Mouse (Mus musculus) limb, embryonic 10.5 days (tissue): ENCODE measurements at regions not wholly inside any gene's neighbourhood (a gene's known extent, or its start where the extent isn't known, plus 50 kb on each side); places are given as distances from the start of the nearest gene placed in this dataset.

ENCODE experiments used
- DNase-seq: peaks from one replicate; pipeline ENCODE4 v3.0.0-alpha.2; 2017; ENCODE audit warnings: low spot score
- H3K27ac ChIP-seq: fragments of 300-500 bp; sonication (generic); 2 replicates; pipeline ENCODE4 v1.5.1; 2016; ENCODE audit warnings: mild to moderate bottlenecking
- H3K27me3 ChIP-seq: fragments of 300-500 bp; sonication (generic); 2 replicates; pipeline ENCODE4 v1.6.1; 2016; ENCODE audit warnings: low read depth, mild to moderate bottlenecking; ENCODE audit not compliant: poor library complexity, severe bottlenecking
- H3K36me3 ChIP-seq: fragments of 300-500 bp; sonication (generic); 2 replicates; pipeline ENCODE4 v1.6.1; 2016; ENCODE audit warnings: mild to moderate bottlenecking, moderate library complexity
- H3K4me1 ChIP-seq: fragments of 300-500 bp; sonication (generic); 2 replicates; pipeline ENCODE4 v1.6.1; 2016
- H3K4me3 ChIP-seq: fragments of 300-500 bp; sonication (generic); 2 replicates; pipeline ENCODE4 v1.5.1; 2016; ENCODE audit warnings: mild to moderate bottlenecking, moderate library complexity
- H3K9me3 ChIP-seq: fragments of 300-500 bp; sonication (generic); replicated peaks from 2 replicates; pipeline ENCODE4 v1.6.1; 2016; ENCODE audit warnings: mild to moderate bottlenecking
- WGBS: fragments of 180-500 bp; shearing (Covaris S2); methylation state at CpG from one replicate; pipeline ENCODE4 v1.1.7; 2016; 5-methylcytosine and 5-hydroxymethylcytosine counted together

- Histone ChIP-seq H3K4me3 (no peak overlapping the region), H3K4me1 (no peaks in the 10 kb centered on the region), H3K36me3 (no peaks in the 10 kb centered on the region), H3K9me3 (no peaks in the 10 kb centered on the region), H3K27me3 (no peaks in the 10 kb centered on the region), H3K27ac (no peak overlapping the region)
- WGBS, result 95% methylated on average over 1 of the region's 1 CpGs
- DNase-seq, result no peak
These were observed 1050.7 kb downstream of the Tbl1xr1 start for GRCm38 (mm10) chr3:23127134-23127533.

- Histone ChIP-seq H3K4me1 (no peaks in the 10 kb centered on the region), H3K27me3 (no peaks in the 10 kb centered on the region), H3K36me3 (no peaks in the 10 kb centered on the region), H3K4me3 (no peak overlapping the region), H3K27ac (no peak overlapping the region), H3K9me3 (no peaks in the 10 kb centered on the region)
- WGBS, result 91% methylated on average over 1 of the region's 1 CpGs
- DNase-seq, result no peak
These were observed 1059.1 kb downstream of the Tbl1xr1 start for GRCm38 (mm10) chr3:23135551-23135950.

GRCm38 (mm10) chr3:23138932-23139331 is 1062.5 kb downstream of the Tbl1xr1 start:
- H3K36me3 ChIP-seq, result no peaks in the 10 kb centered on the region
- DNase-seq, result no peak
- H3K4me1 ChIP-seq, result no peaks in the 10 kb centered on the region
- H3K9me3 ChIP-seq, result no peaks in the 10 kb centered on the region
- H3K27me3 ChIP-seq, result no peaks in the 10 kb centered on the region
- H3K27ac ChIP-seq, result no peak overlapping the region
- no peak overlapping the region for H3K4me3 ChIP-seq

- Histone ChIP-seq H3K36me3 (no peaks in the 10 kb centered on the region), H3K27me3 (no peaks in the 10 kb centered on the region), H3K4me1 (no peaks in the 10 kb centered on the region), H3K4me3 (no peak overlapping the region), H3K27ac (no peak overlapping the region), H3K9me3 (no peaks in the 10 kb centered on the region)
- DNase-seq, result no peak
- 89% methylated on average over 3 of the region's 3 CpGs for WGBS
These were observed 1088.5 kb downstream of the Tbl1xr1 start for GRCm38 (mm10) chr3:23164828-23165450.

- no peaks in the 10 kb centered on the region for H3K27me3 ChIP-seq
- no peak overlapping the region for H3K4me3 ChIP-seq
- H3K4me1 ChIP-seq, result no peaks in the 10 kb centered on the region
- no peaks in the 10 kb centered on the region for H3K9me3 ChIP-seq
- DNase-seq, result no peak
- 89% methylated on average over 8 of the region's 8 CpGs for WGBS
- no peaks in the 10 kb centered on the region for H3K36me3 ChIP-seq
- H3K27ac ChIP-seq, result no peak overlapping the region
These were observed 1106.9 kb downstream of the Tbl1xr1 start for GRCm38 (mm10) chr3:23183393-23183792.

- Histone ChIP-seq H3K4me1 (no peaks in the 10 kb centered on the region), H3K27ac (no peak overlapping the region), H3K4me3 (no peak overlapping the region), H3K36me3 (no peaks in the 10 kb centered on the region), H3K9me3 (no peaks in the 10 kb centered on the region), H3K27me3 (no peaks in the 10 kb centered on the region)
- WGBS, result 86% methylated on average over 4 of the region's 4 CpGs
- no peak for DNase-seq
These were observed 1112.0 kb downstream of the Tbl1xr1 start for GRCm38 (mm10) chr3:23188479-23188878.

- WGBS, result 73% methylated on average over 1 of the region's 1 CpGs
- DNase-seq, result no peak
- Histone ChIP-seq H3K4me3 (no peak overlapping the region), H3K27me3 (no peaks in the 10 kb centered on the region), H3K36me3 (no peaks in the 10 kb centered on the region), H3K9me3 (no peaks in the 10 kb centered on the region), H3K27ac (no peak overlapping the region), H3K4me1 (no peaks in the 10 kb centered on the region)
These were observed 1123.6 kb downstream of the Tbl1xr1 start for GRCm38 (mm10) chr3:23200056-23200455.

GRCm38 (mm10) chr3:23214427-23214826 is 1138.0 kb downstream of the Tbl1xr1 start:
- no peaks in the 10 kb centered on the region for H3K9me3 ChIP-seq
- H3K27ac ChIP-seq, result no peak overlapping the region
- H3K4me1 ChIP-seq, result no peaks in the 10 kb centered on the region
- no peak for DNase-seq
- H3K36me3 ChIP-seq, result no peaks in the 10 kb centered on the region
- H3K4me3 ChIP-seq, result no peak overlapping the region
- no peaks in the 10 kb centered on the region for H3K27me3 ChIP-seq
- 90% methylated on average over 1 of the region's 1 CpGs for WGBS

GRCm38 (mm10) chr3:23216754-23217153 is 1140.3 kb downstream of the Tbl1xr1 start:
- 82% methylated on average over 1 of the region's 1 CpGs for WGBS

GRCm38 (mm10) chr3:23248291-23248690 is 1171.8 kb downstream of the Tbl1xr1 start:
- Histone ChIP-seq H3K27ac (no peak overlapping the region), H3K4me1 (no peaks in the 10 kb centered on the region), H3K36me3 (no peaks in the 10 kb centered on the region), H3K9me3 (no peaks in the 10 kb centered on the region), H3K4me3 (no peak overlapping the region), H3K27me3 (no peaks in the 10 kb centered on the region)
- no peak for DNase-seq
- 92% methylated on average over 2 of the region's 2 CpGs for WGBS

More at GRCm38 (mm10) chr3:23216754-23217153, 1140.3 kb downstream of the Tbl1xr1 start:
- no peak overlapping the region for H3K27ac ChIP-seq
- H3K9me3 ChIP-seq, result no peaks in the 10 kb centered on the region
- H3K27me3 ChIP-seq, result no peaks in the 10 kb centered on the region
- H3K4me1 ChIP-seq, result no peaks in the 10 kb centered on the region
- no peak for DNase-seq
- H3K36me3 ChIP-seq, result no peaks in the 10 kb centered on the region
- H3K4me3 ChIP-seq, result no peak overlapping the region

GRCm38 (mm10) chr3:23252180-23252579 is 1175.7 kb downstream of the Tbl1xr1 start:
- Histone ChIP-seq H3K27ac (no peak overlapping the region), H3K27me3 (no peaks in the 10 kb centered on the region), H3K4me3 (no peak overlapping the region), H3K4me1 (no peaks in the 10 kb centered on the region), H3K9me3 (no peaks in the 10 kb centered on the region), H3K36me3 (no peaks in the 10 kb centered on the region)
- no peak for DNase-seq

GRCm38 (mm10) chr3:23298818-23299217 is 1222.4 kb downstream of the Tbl1xr1 start:
- H3K27me3 ChIP-seq, result no peaks in the 10 kb centered on the region
- 91% methylated on average over 7 of the region's 7 CpGs for WGBS

GRCm38 (mm10) chr3:23334216-23334615 is 1257.8 kb downstream of the Tbl1xr1 start:
- no peaks in the 10 kb centered on the region for H3K36me3 ChIP-seq
- H3K4me1 ChIP-seq, result no peaks in the 10 kb centered on the region
- DNase-seq, result no peak
- H3K4me3 ChIP-seq, result no peak overlapping the region
- WGBS, result 79% methylated on average over 2 of the region's 2 CpGs
- H3K27ac ChIP-seq, result no peak overlapping the region
- no peaks in the 10 kb centered on the region for H3K9me3 ChIP-seq
- H3K27me3 ChIP-seq, result no peaks in the 10 kb centered on the region

More at GRCm38 (mm10) chr3:23298818-23299217, 1222.4 kb downstream of the Tbl1xr1 start:
- no peaks in the 10 kb centered on the region for H3K36me3 ChIP-seq
- no peaks in the 10 kb centered on the region for H3K4me1 ChIP-seq
- DNase-seq, result no peak
- H3K9me3 ChIP-seq, result no peaks in the 10 kb centered on the region
- H3K27ac ChIP-seq, result no peak overlapping the region
- H3K4me3 ChIP-seq, result no peak overlapping the region

GRCm38 (mm10) chr3:23334958-23335357 is 1258.5 kb downstream of the Tbl1xr1 start:
- Histone ChIP-seq H3K4me1 (no peaks in the 10 kb centered on the region), H3K4me3 (no peak overlapping the region), H3K36me3 (no peaks in the 10 kb centered on the region), H3K27ac (no peak overlapping the region), H3K9me3 (no peaks in the 10 kb centered on the region), H3K27me3 (no peaks in the 10 kb centered on the region)
- no peak for DNase-seq
